Mouse (Mus musculus): Measurements from ENCODE around the gene Fbxo8. TPM values are rescaled to one million over a fixed set of nuclear protein-coding genes. Genes with fewer than 3 reads are reported as not detected.

The Fbxo8 gene
- polyA plus RNA-seq, 1 experiment from 2014 or later = 43.1 TPM

Small RNA genes lying within 50 kb of the gene (microRNA-seq; reads per million reads assigned to microRNA genes)
- not detected for gene Gm25992

Other genes with a start within 250 kb of the Fbxo8 start
- gene Cep44, start within 50 bp of the Fbxo8 start, polyA plus RNA-seq (2015; fragmentation: Nextera tagmentation; extraction: Ambion mirVana) = 20.1 and 21.9 TPM in 2 replicates

Data from liver, embryonic 13.5 days (tissue).